Mouse (Mus musculus) limb, embryonic 12.5 days (tissue): ENCODE data around the gene Dyrk4. TPM values are rescaled to one million over a fixed set of nuclear protein-coding genes. Genes with fewer than 3 reads are reported as not detected.

Source experiments
- polyA plus RNA-seq: library from polyadenylated mRNA; unstranded; fragments of >200 nt; fragmentation: Nextera tagmentation; extraction: Ambion mirVana; gene quantifications from 2 replicates; pipeline ENCODE4 v1.2.1, GENCODE M21; 2016

The Dyrk4 gene
- polyA plus RNA-seq, 1 experiment from 2014 or later = not detected

Other genes with a start within 250 kb of the Dyrk4 start
- gene Kcna6, start 181.2 kb downstream of the Dyrk4 start, polyA plus RNA-seq = 8.7 and 9.8 TPM in 2 replicates
- 184 and 192 TPM in 2 replicates for gene Ndufa9, start 72.7 kb downstream of the Dyrk4 start, polyA plus RNA-seq
- not detected in 2 replicates for gene Akap3, start 68.7 kb downstream of the Dyrk4 start, polyA plus RNA-seq
- gene Rad51ap1, start 17.7 kb upstream of the Dyrk4 start, polyA plus RNA-seq = 70.5 and 79.0 TPM in 2 replicates
- gene D6Wsu163e, start 18.1 kb upstream of the Dyrk4 start, polyA plus RNA-seq = 12.6 and 15.1 TPM in 2 replicates
- 0.29 and 0.30 TPM in 2 replicates for gene Fgf6, start 93.7 kb upstream of the Dyrk4 start, polyA plus RNA-seq
- gene Fgf23, start 151.1 kb upstream of the Dyrk4 start, polyA plus RNA-seq = 0.11 TPM in 1 of 2 replicates, not detected in the other
- gene Tigar, start 187.7 kb upstream of the Dyrk4 start, polyA plus RNA-seq = 3.7 and 5.0 TPM in 2 replicates
- 1,264 and 1,267 TPM in 2 replicates for gene Ccnd2, start 230.4 kb upstream of the Dyrk4 start, polyA plus RNA-seq